Mouse (Mus musculus) stomach, embryonic 14.5 days (tissue): Measurements from ENCODE around the gene Pcnt. TPM values are rescaled to one million over a fixed set of nuclear protein-coding genes. Genes with fewer than 3 reads are reported as not detected.

ENCODE experiments used
- ATAC-seq: fragments of 200-750 bp; cut with Nextera tagmentation; 2 replicates; pipeline ENCODE4 v1.8.0; 2017; ENCODE audit warnings: low read depth, moderate TSS enrichment; ENCODE audit not compliant: insufficient number of reproducible peaks, insufficient read depth, low FRiP score
- H3K27ac ChIP-seq: fragments of 300-500 bp; sonication (generic); 2 replicates; pipeline ENCODE4 v1.5.1; 2014; ENCODE audit warnings: mild to moderate bottlenecking, low read length, moderate library complexity, mixed read lengths
- H3K27me3 ChIP-seq: fragments of 300-500 bp; sonication (generic); 2 replicates; pipeline ENCODE4 v1.6.1; 2014; ENCODE audit warnings: low read length, control low read depth, mixed read lengths; ENCODE audit not compliant: control insufficient read depth, insufficient read depth
- H3K36me3 ChIP-seq: fragments of 300-500 bp; sonication (generic); 2 replicates; pipeline ENCODE4 v1.6.1; 2014; ENCODE audit warnings: mild to moderate bottlenecking, control low read depth, low read length, moderate library complexity, mixed read lengths; ENCODE audit not compliant: control insufficient read depth, insufficient read depth
- H3K4me1 ChIP-seq: fragments of 300-500 bp; sonication (generic); 2 replicates; pipeline ENCODE4 v1.6.1; 2014; ENCODE audit warnings: low read length, control low read depth, mixed read lengths; ENCODE audit not compliant: control insufficient read depth, insufficient read depth
- H3K4me2 ChIP-seq: fragments of 300-500 bp; sonication (generic); replicated peaks from 2 replicates; pipeline ENCODE4 v1.6.1; 2014; ENCODE audit warnings: low read depth, low read length, control low read depth
- H3K4me3 ChIP-seq: fragments of 300-500 bp; sonication (generic); 2 replicates; pipeline ENCODE4 v1.5.1; 2014; ENCODE audit warnings: low read depth, low read length, control low read depth
- H3K9ac ChIP-seq: fragments of 300-500 bp; sonication (generic); replicated peaks from 2 replicates; pipeline ENCODE4 v1.6.1; 2014; ENCODE audit warnings: low read depth, mild to moderate bottlenecking, control low read depth, low read length, moderate library complexity, mixed read lengths
- H3K9me3 ChIP-seq: fragments of 300-500 bp; sonication (generic); 2 replicates; pipeline ENCODE4 v1.6.1; 2016; ENCODE audit warnings: low read depth, low read length, control low read depth; ENCODE audit not compliant: control insufficient read depth
- WGBS: fragments of 180-500 bp; shearing (Covaris S2); extraction: QIAGEN DNeasy Blood & Tissue Kit; methylation state at CpG from one replicate; pipeline ENCODE4 v1.1.7; 2014; 5-methylcytosine and 5-hydroxymethylcytosine counted together
- polyA plus RNA-seq: library from polyadenylated mRNA; unstranded; fragments of >200 nt; fragmentation: Nextera tagmentation; extraction: Ambion mirVana; gene quantifications from 2 replicates; pipeline ENCODE4 v1.2.1, GENCODE M21; 2014

The Pcnt gene
- polyA plus RNA-seq, 1 experiment from 2014 or later: 18.9 TPM

DNA sequence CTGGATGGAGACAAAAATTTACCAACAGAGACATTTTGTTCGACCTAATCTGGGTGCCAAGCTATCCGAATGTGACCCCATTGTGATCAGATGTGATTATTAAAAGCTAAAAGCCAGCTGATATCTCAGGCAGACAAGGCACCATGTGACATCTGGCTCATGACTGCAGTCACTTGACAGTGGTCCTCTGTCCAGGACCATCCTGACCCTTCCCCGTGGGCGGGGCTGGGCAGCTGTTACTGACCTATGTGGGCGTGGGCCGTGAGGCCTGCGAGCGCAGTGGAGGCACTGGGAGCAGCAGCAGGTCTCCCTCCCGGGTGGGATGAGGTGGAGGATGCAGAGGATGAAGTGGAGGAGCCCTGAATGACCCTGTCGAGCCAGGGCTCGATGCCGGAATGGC is 125.0 kb downstream of the Pcnt start:
- no peak overlapping the region for H3K27ac ChIP-seq
- no peak overlapping the region for H3K9ac ChIP-seq
- H3K4me3 ChIP-seq: no peak overlapping the region
- ATAC-seq: no peak
- H3K9me3 ChIP-seq: no peaks in the 10 kb centered on the region
- no peaks in the 10 kb centered on the region for H3K4me1 ChIP-seq
- H3K27me3 ChIP-seq: no peaks in the 10 kb centered on the region
- peaks cover 33% of the 10 kb centered on the region for H3K36me3 ChIP-seq
- 80% methylated on average over 12 of the region's 12 CpGs for WGBS
- no peak overlapping the region for H3K4me2 ChIP-seq

DNA sequence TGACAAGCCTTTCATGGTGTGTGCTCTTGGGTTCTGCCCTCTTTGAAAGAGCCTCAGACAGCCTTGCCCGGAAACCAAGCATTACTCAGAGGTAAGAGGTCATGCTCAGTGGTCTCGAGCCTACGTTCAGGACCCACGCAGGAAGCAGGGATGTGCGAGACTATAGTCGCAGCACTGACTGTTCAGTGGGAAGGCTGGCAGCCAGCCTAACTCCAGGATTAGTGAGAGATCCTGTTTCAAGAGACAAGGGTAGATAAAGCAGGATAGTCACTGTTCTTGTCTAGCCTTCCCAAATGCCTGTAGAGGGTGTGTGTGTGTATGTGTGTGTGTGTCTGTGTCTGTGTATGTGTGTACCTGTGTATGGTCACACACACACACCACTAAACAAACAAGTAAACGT is 126.4 kb downstream of the Pcnt start:
- no peaks in the 10 kb centered on the region for H3K4me1 ChIP-seq
- H3K9ac ChIP-seq: no peak overlapping the region
- ATAC-seq: no peak
- peaks cover 34% of the 10 kb centered on the region for H3K36me3 ChIP-seq
- H3K9me3 ChIP-seq: no peaks in the 10 kb centered on the region
- H3K27ac ChIP-seq: no peak overlapping the region
- no peak overlapping the region for H3K4me2 ChIP-seq
- 73% methylated on average over 7 of the region's 7 CpGs for WGBS
- H3K4me3 ChIP-seq: no peak overlapping the region
- no peaks in the 10 kb centered on the region for H3K27me3 ChIP-seq

DNA sequence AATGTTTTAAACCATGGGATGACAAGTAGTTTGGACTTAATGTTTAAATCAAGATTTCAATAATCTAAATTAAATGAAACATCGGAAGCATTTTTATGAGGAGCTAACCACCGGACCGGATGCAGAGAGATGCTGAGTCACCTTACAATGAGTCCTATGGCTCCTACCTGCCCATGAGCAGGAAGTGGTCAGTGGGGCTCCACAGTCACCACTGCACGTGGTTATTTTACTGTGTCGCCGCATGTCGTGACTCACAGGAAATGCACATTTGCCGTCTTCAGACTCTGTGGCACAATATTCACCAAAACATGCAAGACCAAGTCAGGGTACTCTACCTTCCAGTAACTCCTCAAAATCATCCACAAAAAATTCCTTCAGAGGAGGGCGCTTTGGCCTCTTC is 135.8 kb downstream of the Pcnt start:
- Histone ChIP-seq H3K27ac (no peak overlapping the region), H3K4me1 (no peaks in the 10 kb centered on the region), H3K9ac (no peak overlapping the region), H3K36me3 (peaks cover 13% of the 10 kb centered on the region), H3K27me3 (no peaks in the 10 kb centered on the region), H3K4me3 (no peak overlapping the region), H3K9me3 (no peaks in the 10 kb centered on the region), H3K4me2 (no peak overlapping the region)
- no peak for ATAC-seq
- WGBS: 89% methylated on average over 9 of the region's 9 CpGs

Other genes starting within 250 kb of the Pcnt start
- gene Prmt2, start 204.9 kb downstream of the Pcnt start, polyA plus RNA-seq: 58.1 and 61.4 TPM in 2 replicates
- gene S100b, start 188.9 kb downstream of the Pcnt start, polyA plus RNA-seq: 1.6 and 2.1 TPM in 2 replicates
- gene Dip2a, start 97.5 kb downstream of the Pcnt start, polyA plus RNA-seq: 7.8 TPM in 2 replicates
- gene AC141477.1, start 2.3 kb downstream of the Pcnt start, polyA plus RNA-seq: not detected in 2 replicates
- gene 2610028H24Rik, start 6.3 kb upstream of the Pcnt start, polyA plus RNA-seq: not detected in 2 replicates
- 64.6 and 68.5 TPM in 2 replicates for gene Mcm3ap, start 26.1 kb upstream of the Pcnt start, polyA plus RNA-seq
- gene Ybey, start 26.3 kb upstream of the Pcnt start, polyA plus RNA-seq: 5.6 and 5.8 TPM in 2 replicates
- 35.0 and 41.4 TPM in 2 replicates for gene Lss, start 88.8 kb upstream of the Pcnt start, polyA plus RNA-seq
- gene Spatc1l, start 119.5 kb upstream of the Pcnt start, polyA plus RNA-seq: 0.23 TPM in 1 of 2 replicates, not detected in the other
- gene Ftcd, start 132.9 kb upstream of the Pcnt start, polyA plus RNA-seq: not detected in 2 replicates
- 148 and 176 TPM in 2 replicates for gene Col6a2, start 180.8 kb upstream of the Pcnt start, polyA plus RNA-seq